Mouse (Mus musculus) forebrain, embryonic 14.5 days (tissue): ENCODE results near the gene Uevld. TPM values are rescaled to one million over a fixed set of nuclear protein-coding genes. Genes with fewer than 3 reads are reported as not detected.

Experiments used
- ATAC-seq: fragments of 200-750 bp; cut with Nextera tagmentation; 2 replicates; pipeline ENCODE4 v1.8.0; 2017; ENCODE audit warnings: mild to moderate bottlenecking, moderate library complexity
- DNase-seq: peaks from one replicate; pipeline ENCODE4 v3.0.0-alpha.2; 2015; ENCODE audit warnings: low spot score
- H3K27ac ChIP-seq: fragments of 300-500 bp; sonication (generic); 2 replicates; pipeline ENCODE4 v1.5.1; 2014; ENCODE audit warnings: low read depth, mild to moderate bottlenecking, control low read depth, low read length, moderate library complexity
- H3K27me3 ChIP-seq: fragments of 300-500 bp; sonication (generic); replicated peaks from 2 replicates; pipeline ENCODE4 v1.6.1; 2014; ENCODE audit warnings: low read length, control low read depth, mixed read lengths; ENCODE audit not compliant: control insufficient read depth, insufficient read depth
- H3K36me3 ChIP-seq: fragments of 300-500 bp; sonication (generic); 2 replicates; pipeline ENCODE4 v1.6.1; 2014; ENCODE audit warnings: low read length, control low read depth; ENCODE audit not compliant: control insufficient read depth, insufficient read depth
- H3K4me1 ChIP-seq: fragments of 300-500 bp; sonication (generic); 2 replicates; pipeline ENCODE4 v1.6.1; 2014; ENCODE audit warnings: antibody characterized with exemption, low read length, control low read depth; ENCODE audit not compliant: control insufficient read depth, insufficient read depth
- H3K4me2 ChIP-seq: fragments of 300-500 bp; sonication (generic); 2 replicates; pipeline ENCODE4 v1.6.1; 2014; ENCODE audit warnings: mild to moderate bottlenecking, control low read depth, low read length
- H3K4me3 ChIP-seq: fragments of 300-500 bp; sonication (generic); 2 replicates; pipeline ENCODE4 v1.5.1; 2014; ENCODE audit warnings: low read depth, low read length, control low read depth
- H3K9ac ChIP-seq: fragments of 300-500 bp; sonication (generic); 2 replicates; pipeline ENCODE4 v1.6.1; 2014; ENCODE audit warnings: mild to moderate bottlenecking, low read length, control low read depth, moderate library complexity
- H3K9me3 ChIP-seq: fragments of 300-500 bp; sonication (generic); replicated peaks from 2 replicates; pipeline ENCODE4 v1.6.1; 2016; ENCODE audit warnings: low read length, control low read depth, mixed read lengths; ENCODE audit not compliant: control insufficient read depth
- WGBS: fragments of 180-500 bp; shearing (Covaris S2); extraction: QIAGEN DNeasy Blood & Tissue Kit; methylation state at CpG from one replicate; pipeline ENCODE4 v1.1.7; 2014; 5-methylcytosine and 5-hydroxymethylcytosine counted together
- polyA plus RNA-seq: library from polyadenylated mRNA; unstranded; fragments of >200 nt; fragmentation: Nextera tagmentation; extraction: Ambion mirVana; gene quantifications from 2 replicates; pipeline ENCODE4 v1.2.1, GENCODE M21; 2014

The Uevld gene
- polyA plus RNA-seq: 7.4 and 8.2 TPM in 2 replicates

DNA sequence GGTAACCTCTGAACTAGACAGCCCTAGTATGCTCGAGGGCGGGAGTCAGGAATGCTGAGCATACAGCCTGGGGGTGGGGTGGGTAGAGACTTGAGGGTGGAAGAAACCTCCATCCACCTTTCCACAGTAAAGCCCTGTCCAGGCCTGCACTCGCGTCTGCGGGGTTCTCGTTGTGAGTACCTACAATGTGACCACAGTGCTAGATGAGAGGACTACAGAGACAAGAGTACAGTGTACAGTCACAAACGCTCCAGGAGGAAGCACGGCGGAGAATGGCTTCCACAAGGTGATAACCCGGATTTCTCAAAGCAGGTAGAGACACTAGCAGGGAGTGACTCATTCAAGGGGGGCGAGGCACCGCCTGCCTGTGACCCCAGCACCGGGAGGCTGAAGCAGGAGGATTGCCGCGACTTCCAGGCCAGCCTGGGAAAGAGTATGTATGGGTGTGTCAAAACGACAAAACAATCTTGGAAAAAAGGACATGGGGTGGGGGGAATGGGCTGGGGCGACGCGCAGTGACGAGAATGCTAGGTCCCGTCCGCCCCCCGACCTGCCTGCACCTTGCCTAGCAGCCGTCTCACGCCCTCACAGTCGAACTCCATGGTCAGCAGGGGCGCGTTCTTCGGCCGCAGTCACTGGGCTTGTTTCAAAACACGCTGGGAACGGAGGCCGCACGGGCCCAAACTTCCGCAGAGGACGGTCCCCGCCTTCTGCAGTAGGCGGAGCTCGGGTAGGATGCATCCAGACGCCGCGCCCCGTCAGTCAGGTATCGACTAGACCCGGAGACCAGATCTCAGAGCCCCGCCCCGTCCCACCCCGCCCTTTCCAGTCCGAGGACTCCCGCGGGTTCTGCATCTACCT lies at the start of gene Uevld:
TSS of gene Uevld (minus strand) at position 697 of the 861 bp plus-strand sequence.
- H3K9me3 ChIP-seq: no peaks in the 10 kb centered on the region
- peaks cover 8% of the 10 kb centered on the region; the same call in 1 of the 2 replicates for H3K4me1 ChIP-seq
- 1% methylated on average over 51 of the region's 51 CpGs for WGBS
- peaks cover 23% of the 10 kb centered on the region for H3K36me3 ChIP-seq
- peak within 1 kb of the TSS; percentile 88 for H3K4me2 ChIP-seq
- H3K27me3 ChIP-seq: peaks cover 4% of the 10 kb centered on the region; the same call in 1 of the 2 replicates
- no peak within 1 kb of the TSS for H3K27ac ChIP-seq
- peak within 1 kb of the TSS; percentile 84 for H3K9ac ChIP-seq
- DNase-seq (peak; percentile 94), ATAC-seq (peak; percentile 89)
- peak within 1 kb of the TSS; percentile 70 for H3K4me3 ChIP-seq

DNA sequence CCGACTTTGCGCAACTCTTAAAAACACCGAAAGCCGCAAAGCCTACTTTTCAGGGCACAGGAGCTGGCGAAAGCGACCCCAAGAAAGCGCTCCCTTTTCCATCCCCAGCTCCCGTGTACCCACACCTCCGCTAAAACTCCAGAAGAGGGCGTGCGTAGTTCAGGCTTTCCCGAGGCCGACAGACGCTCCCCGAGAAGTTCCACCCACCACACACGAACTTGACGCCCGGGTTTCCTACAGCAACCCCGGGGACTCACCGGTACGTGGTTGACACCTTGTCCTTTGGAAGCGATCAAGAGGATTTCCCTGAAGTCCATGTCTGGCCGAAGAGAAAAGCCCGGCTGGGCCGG lies 49.5 kb upstream of the Uevld start:
- Histone ChIP-seq H3K9me3 (no peaks in the 10 kb centered on the region), H3K9ac (peak overlapping the region; percentile 78), H3K4me3 (peak overlapping the region; percentile 69), H3K36me3 (no peaks in the 10 kb centered on the region), H3K27ac (peak overlapping the region; percentile 82), H3K4me2 (peak overlapping the region; percentile 86), H3K4me1 (peaks cover 27% of the 10 kb centered on the region), H3K27me3 (no peaks in the 10 kb centered on the region)
- ATAC-seq (no peak; the same call in 1 of the 2 replicates), DNase-seq (peak; percentile 74)
- under 1% methylated on average over 25 of the region's 25 CpGs for WGBS

DNA sequence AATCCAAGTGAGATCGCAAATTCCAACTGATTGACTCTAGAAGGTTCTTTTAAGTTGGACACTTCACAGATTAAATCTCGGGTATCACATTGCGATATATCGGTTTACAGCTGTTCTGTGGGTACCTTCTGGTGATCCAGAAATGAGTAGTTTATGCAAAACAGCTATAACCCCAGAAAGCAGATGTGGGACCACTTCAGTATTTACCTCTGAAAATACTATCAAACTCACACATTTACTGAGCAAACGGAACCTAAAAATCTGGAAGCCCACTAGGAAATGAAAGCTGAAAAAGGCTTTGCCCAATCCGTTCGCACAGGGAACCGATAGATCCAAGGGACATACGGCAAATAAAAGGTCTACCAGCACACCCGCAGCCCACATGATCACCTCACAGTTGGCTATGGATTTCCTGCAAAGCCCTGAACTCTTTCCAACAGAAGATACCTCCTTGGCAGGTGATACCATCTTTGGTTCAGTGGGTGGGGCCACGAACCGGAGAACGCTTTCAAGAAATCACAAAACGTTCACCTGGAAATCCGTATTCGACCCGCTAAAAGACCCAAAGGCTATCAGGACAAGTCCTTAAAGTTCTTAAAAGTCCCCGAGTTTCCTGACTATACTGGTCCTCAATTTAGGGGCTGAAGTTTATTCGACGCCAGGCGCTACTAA lies 48.9 kb upstream of the Uevld start:
- DNase-seq (no peak), ATAC-seq (no peak)
- peak overlapping the region; percentile 69 for H3K4me3 ChIP-seq
- H3K9ac ChIP-seq: peak overlapping the region; percentile 78
- peak overlapping the region; percentile 86 for H3K4me2 ChIP-seq
- no peaks in the 10 kb centered on the region for H3K9me3 ChIP-seq
- H3K27ac ChIP-seq: peak overlapping the region; percentile 82; the same call in 1 of the 2 replicates
- 19% methylated on average over 21 of the region's 21 CpGs for WGBS
- H3K4me1 ChIP-seq: peaks cover 32% of the 10 kb centered on the region
- H3K36me3 ChIP-seq: no peaks in the 10 kb centered on the region
- H3K27me3 ChIP-seq: no peaks in the 10 kb centered on the region

- Histone ChIP-seq H3K36me3 (peaks cover 7% of the 10 kb centered on the region), H3K4me2 (no peak overlapping the region), H3K4me1 (peaks cover 30% of the 10 kb centered on the region), H3K9ac (no peak overlapping the region), H3K9me3 (no peaks in the 10 kb centered on the region), H3K27me3 (no peaks in the 10 kb centered on the region), H3K27ac (peak overlapping the region; percentile 65), H3K4me3 (no peak overlapping the region)
- ATAC-seq (peak; percentile 24), DNase-seq (peak; percentile 86)
- 9% methylated on average over 3 of the region's 3 CpGs for WGBS
These were observed 45.2 kb upstream of the Uevld start for GRCm38 (mm10) chr7:47003411-47004115.

- ATAC-seq: no peak
- Histone ChIP-seq H3K27ac (peak overlapping the region; percentile 65), H3K9ac (0 out of 2 replicates have a peak overlapping the region, but pooled peaks have one; percentile 21), H3K4me3 (no peak overlapping the region), H3K36me3 (peaks cover 23% of the 10 kb centered on the region), H3K4me2 (0 out of 2 replicates have a peak overlapping the region, but pooled peaks have one; percentile 9), H3K9me3 (no peaks in the 10 kb centered on the region), H3K4me1 (peaks cover 24% of the 10 kb centered on the region), H3K27me3 (no peaks in the 10 kb centered on the region)
- WGBS: 53% methylated on average over 4 of the region's 4 CpGs
- no peak for DNase-seq
These were observed 43.6 kb upstream of the Uevld start for GRCm38 (mm10) chr7:47001900-47002275.

GRCm38 (mm10) chr7:47001125-47001899 lies 43.0 kb upstream of the Uevld start:
- peak overlapping the region; percentile 67; the same call in 1 of the 2 replicates for H3K27ac ChIP-seq
- 75% methylated on average over 5 of the region's 5 CpGs for WGBS

DNA sequence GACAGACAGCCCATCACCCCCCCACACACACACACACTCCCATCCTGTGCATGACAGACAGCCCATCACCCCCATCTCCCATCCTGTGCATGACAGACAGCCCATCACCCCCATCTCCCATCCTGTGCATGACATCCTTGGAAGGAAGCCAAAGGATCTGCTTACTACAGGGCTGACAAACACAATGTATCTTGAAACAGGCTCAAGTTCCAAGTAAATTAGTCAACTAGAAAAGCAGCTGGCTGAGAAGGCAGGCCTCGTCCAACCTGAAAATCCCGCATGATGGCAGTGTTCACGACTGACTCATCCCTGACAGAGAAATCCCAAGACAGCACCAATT lies 42.3 kb upstream of the Uevld start:
- peak; percentile 96 for ATAC-seq
- peaks cover 21% of the 10 kb centered on the region; the same call in 1 of the 2 replicates for H3K4me1 ChIP-seq
- peak; percentile 88 for DNase-seq
- no peaks in the 10 kb centered on the region for H3K9me3 ChIP-seq
- no peaks in the 10 kb centered on the region for H3K27me3 ChIP-seq
- no peak overlapping the region for H3K9ac ChIP-seq
- H3K27ac ChIP-seq: peak overlapping the region; percentile 67; the same call in 1 of the 2 replicates
- WGBS: 22% methylated on average over 3 of the region's 3 CpGs
- H3K4me2 ChIP-seq: no peak overlapping the region
- peaks cover 36% of the 10 kb centered on the region for H3K36me3 ChIP-seq
- H3K4me3 ChIP-seq: no peak overlapping the region

More at GRCm38 (mm10) chr7:47001125-47001899, 43.0 kb upstream of the Uevld start:
- Histone ChIP-seq H3K27me3 (no peaks in the 10 kb centered on the region), H3K4me3 (no peak overlapping the region), H3K4me2 (no peak overlapping the region), H3K4me1 (peaks cover 21% of the 10 kb centered on the region; the same call in 1 of the 2 replicates), H3K9ac (no peak overlapping the region), H3K9me3 (no peaks in the 10 kb centered on the region), H3K36me3 (peaks cover 29% of the 10 kb centered on the region)
- DNase-seq: no peak
- no peak for ATAC-seq
